Mouse (Mus musculus) adrenal gland, postnatal 25 days (tissue): ENCODE data around the gene Ccl28. TPM values are rescaled to one million over a fixed set of nuclear protein-coding genes. Genes with fewer than 3 reads are reported as not detected.
A peak's percentile ranks its signal among the peaks of the same experiment; 100 is the strongest.
"Not testable (repeated sequence)": the region's sequence is repeated elsewhere in the genome, so short reads cannot be mapped to it uniquely, and the experiment has no call there.

Source experiments
- DNase-seq: peaks from one replicate; pipeline ENCODE4 v3.0.0; 2021; ENCODE audit warnings: mixed read lengths
- total RNA-seq: library from RNA; stranded (reverse); gene quantifications from 2 replicates; pipeline ENCODE4 v1.2.3, GENCODE M21; 2021

Gene Ccl28
- total RNA-seq, 1 experiment from 2014 or later = 0.88 TPM

DNA sequence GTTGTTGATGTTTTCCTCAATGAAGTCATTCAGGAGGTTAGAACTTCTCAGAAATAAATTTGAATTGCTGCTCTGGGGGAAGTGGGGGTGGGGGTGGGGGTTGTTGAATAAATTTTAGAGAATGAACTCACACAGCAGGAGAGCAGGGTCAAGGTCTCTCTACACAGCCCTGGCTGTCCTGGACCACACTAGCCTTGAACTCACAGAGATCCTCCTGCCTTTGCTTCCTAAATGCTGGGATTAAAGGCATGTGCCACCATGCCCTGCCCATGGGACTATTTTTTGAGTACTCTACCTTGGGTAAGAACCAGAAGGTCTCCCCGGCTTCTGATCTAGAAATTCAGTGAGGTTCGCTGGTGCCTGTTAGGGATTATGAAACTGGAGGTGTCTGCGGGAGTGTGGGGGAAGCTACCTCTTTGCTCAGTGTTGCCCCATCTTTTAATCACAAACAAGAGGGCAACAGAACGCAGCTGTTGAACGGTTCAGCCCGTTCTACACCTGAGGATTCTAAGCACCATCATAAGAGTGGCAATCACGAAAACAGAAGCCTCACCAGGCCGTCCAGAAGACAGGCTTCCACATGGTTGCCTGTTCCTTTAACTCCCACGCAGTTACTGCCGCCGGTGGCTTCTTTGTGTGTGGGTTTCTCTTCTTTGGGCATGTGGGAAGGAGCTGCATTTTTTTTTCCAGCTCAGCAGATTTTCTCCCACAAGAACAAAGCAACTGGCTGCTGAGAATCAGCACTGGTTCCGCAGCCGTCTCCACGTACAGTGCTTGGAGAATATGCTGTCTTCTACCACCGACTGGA is 25.5 kb downstream of the Ccl28 start:
- DNase-seq = no peak

DNA sequence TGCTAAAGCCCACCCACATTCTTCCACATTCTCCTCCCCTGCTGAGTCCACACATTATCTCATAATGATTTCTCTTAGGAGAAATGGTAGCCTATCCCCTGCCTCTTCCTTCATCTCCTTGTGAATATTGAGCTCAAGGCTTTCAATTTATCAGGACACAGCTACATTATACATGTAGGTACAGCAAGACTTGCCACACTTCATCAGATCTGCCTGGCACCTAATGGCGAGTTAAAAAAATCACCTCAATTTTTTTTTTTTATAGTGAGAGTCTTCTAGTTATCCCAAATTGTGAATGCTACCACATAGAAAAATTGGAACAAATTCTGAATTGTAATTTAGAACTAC is 26.1 kb downstream of the Ccl28 start:
- no peak for DNase-seq

DNA sequence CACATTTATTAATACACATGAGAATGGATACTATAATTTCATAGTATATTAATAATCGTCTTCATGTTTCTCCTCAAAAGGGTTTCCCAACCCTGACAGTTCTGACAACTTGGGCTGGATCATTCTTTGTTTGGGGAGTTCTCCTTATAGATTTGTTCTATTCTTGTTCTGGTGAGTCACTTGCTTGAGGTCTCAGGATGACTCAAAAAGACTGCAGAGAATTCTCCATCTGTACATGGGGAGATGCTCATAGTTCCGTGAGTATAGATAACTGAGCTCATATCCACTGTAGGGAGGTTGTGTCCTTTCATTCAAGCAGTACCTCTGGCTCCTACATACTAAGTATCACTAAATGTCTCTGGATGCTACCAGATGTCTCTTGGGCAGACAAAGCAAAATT is 31.1 kb downstream of the Ccl28 start:
- DNase-seq = no peak

DNA sequence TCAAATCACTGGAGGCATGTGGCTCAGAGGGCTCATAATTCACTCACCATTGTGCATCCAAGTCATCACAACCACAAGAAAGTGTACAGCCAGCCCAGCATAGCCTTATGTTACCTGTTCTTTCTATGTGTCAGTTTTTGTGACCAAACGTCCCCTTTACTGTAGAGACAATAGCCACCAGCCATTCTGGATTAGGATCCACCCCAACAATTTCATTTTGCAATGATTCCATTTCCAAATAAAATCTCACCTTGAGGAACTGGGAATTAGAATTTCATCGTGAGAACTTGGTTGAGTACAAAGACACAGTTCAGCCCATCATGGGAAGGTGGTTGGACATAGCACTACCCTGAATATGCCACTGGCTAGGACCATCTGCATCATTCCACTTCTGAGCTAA is 32.6 kb downstream of the Ccl28 start:
- no peak for DNase-seq

DNA sequence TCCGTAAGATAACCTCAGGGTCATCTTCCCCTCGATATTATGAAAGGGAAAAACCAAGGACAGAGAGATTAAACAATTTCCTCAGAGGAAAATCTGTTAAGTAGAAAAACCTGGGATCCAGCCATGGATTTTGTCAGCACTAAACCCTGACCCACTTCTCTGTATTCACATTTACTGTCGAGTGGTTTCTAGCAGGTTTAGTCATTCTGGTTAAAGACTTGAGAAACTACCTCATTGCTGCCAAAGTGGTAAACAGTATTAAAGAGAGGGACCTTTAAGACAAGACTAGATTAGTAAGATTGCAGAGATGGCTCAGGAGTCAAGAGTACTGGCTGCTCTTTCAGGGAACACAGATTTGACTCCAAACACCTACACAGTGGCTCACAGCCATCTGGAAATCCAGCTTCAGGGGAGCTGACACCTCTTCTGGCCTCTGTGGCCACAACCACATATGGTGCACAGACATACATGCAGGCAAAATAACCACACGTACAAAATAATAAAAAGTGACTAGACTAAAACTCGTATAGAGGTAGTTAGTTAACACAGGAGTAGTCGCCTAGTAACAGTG is 33.3 kb downstream of the Ccl28 start:
- DNase-seq = no peak

DNA sequence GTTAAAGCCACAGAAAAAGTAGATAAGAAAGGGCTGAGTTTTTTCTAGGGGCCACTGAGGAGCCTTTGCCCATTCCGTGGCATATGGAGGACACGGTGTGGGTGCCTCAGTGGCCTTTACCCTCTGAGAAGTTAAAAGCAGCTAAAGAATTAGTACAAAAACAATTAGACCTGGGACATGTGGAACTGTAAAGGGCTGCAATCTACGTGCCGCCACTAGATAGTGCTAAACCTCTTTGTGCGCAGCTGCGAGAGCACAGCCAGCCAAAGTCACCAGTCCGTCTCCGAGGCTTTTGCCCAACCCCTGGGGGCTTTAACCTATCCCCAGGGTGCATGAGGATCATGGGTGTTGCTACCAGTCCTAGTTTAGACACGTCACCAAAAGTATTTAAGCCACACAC is 37.8 kb downstream of the Ccl28 start:
- peak; percentile 15 for DNase-seq

DNA sequence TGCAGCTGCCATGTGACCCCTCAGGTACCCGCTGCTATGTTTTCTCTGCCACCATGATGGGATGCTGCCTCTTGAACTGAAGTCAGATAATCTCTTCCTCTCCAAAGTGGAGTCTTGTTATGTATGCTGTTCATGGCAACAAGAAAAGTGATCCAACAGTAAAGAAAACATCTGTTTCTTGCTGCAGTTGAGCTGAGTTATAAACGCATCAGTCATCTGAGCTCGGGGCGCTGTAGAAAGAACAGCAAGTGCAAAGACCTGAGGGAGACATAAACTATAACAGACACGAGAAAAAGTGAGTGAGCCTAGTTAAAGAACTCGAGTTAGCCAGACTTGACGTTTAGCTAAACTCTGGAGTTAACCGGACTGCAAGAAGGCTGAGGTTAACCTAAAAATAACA is 55.2 kb downstream of the Ccl28 start:
- no peak for DNase-seq

DNA sequence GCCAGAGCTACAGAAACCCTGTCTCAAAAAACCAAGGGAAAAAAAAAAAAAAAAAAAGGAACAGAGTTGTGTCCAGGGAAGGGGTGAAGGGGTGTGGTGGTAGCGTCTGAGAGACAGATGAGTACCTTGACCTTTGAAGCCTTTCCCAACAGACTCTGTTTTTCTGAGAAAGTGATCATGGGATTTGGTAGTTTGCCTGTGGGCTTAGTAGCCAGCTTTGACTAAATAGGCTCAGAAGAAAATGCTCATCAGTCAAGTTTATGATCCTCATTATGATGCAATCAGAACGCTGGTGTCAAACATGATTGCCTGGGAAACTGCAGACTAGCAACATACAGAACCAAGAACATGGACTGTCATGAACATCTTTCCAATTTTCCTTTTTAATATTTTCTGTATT is 56.1 kb downstream of the Ccl28 start:
- DNase-seq = no peak

DNA sequence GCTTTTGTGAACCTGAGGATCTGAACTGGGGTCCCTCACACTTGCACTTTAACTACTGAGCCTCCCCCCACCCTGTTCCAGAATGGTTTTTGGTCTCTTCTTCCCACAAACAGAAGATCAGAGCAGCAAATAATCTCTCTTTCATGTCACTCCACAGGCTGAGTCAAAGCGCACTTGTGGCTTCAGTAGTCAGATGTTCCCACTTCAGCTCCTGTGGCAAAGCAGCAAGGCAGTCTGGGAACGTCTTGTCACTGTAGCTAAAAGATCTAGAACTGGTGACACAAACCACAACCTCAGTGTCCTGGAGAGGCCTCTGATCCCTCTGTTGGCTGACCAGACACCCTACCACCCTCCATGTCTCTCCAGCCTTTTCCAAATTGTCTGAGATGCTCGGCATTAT is 57.5 kb downstream of the Ccl28 start:
- no peak for DNase-seq

DNA sequence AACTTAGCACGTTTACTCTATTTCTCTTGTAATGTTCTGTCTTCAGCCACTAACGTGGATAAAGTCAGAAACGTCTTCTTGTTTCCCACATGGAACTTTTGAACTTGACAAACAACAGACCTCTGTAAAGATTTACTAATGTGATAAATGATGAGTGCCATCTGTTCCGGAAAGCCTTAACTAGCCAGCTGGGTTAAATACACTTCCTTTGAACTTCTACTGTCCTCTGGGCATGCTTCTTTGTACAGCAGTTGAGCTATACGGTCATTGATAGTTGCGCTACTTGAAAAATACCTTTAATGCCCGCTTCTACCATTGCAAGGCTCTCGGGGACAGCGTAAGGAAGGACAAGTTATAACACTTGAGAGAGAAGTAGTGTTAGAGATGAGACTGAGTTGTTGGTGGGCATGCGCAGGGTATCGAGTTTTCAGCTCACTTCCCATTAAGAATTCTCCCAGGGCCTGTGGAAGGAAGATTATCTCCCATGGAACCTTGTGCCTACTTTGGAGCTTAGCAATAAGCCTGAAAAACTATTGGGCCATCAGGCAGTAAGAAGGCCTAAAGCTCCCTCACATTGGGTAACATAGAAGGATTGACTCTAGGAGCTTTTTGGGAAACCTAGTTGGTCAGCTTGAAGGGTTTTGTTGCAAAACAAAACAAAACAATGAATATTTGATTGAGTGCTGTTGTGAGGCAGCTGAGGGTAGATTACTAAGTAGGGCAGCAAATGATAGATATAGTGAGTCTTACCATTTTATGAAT is 61.0 kb downstream of the Ccl28 start:
- no peak for DNase-seq

DNA sequence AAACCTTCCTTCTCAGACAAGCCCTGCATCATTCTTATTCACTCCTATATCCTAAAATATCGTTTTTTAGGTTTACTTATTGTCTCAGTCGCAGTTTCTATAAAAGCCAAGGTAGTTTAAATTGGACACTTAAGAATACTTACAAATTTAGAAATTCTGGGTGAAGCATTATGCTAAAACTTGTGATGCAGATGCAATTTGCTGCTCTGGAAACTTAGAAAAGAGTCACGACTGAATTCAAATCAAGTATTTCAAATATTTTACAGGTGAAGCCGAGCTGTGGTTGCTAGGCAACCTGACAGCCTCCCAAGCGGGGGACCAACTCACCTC is 66.1 kb downstream of the Ccl28 start:
- no peak for DNase-seq

DNA sequence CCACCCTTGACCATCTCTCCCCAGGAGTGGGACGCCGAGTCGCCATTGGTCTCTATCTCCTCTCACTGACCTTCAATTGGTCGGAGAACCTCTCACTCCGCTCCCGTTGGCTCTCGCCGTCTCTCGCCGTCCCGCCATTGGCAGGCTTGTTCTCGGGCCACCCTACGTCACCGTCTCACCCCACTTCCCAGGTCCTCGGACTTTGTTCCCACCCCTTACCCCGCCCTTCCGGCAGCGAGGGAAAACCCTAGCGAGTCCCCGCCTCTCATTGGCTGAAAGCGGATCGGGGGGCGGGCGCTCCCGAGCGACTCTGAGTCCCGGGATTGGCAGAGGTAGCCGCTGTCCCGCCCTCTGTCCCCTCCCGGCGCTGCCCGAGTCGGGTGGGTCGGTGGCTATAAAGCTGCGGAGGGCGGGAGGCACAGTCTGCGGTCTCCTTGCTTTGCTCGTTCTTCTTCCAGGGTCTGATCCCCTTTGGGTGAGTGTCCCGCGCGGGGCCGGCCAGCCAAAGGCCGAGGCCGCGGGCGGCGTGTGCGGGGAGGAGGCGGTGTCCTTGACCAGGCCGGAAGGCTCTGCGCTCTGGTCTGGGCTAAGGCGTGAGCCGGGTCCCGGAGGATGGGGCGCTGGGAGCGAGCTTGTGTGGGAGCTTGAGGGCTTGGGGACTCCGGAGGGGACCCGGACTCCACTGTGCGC is 66.6 kb downstream of the Ccl28 start, which contains the start of gene Hmgcs1:
Hmgcs1 (plus strand) TSS at position 341 of the 690 bp plus-strand sequence.
- DNase-seq = peak; percentile 98

DNA sequence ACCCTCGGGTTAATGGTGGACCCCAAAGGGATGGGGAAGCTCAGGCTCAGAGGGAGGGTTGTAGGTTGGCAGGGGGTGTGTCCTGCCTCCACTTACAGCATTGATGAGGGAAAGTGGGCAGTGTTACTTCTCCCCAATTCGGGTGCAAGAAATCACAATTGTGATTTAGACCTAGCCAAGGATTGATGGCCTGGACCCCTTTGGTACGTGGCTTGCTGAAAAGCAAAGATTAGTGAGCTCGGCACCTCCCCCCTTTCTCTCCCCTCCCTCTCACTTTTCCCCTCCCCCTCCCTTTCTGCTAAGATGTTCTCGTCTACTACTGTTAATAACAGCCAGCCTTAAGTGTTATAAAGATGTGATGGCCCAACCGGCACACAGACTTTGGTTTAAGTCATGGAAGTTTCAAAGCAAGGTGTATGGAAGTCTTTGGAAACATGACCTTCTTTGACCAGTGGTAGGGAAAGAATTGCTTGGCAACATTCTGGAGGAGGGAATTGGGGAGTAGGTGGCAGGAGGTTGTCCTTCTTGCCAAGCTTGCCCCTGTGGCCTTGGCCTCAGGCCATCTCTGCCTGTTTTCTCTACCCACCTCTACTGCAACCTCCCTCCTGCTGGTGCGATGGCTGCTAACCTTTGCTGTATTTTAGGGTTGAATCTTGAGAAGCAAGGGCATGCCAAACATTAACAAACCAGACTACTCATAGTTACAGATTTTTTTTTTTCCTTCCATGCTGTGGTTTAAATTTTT is 67.4 kb downstream of the Ccl28 start:
- DNase-seq = peak; percentile 46

DNA sequence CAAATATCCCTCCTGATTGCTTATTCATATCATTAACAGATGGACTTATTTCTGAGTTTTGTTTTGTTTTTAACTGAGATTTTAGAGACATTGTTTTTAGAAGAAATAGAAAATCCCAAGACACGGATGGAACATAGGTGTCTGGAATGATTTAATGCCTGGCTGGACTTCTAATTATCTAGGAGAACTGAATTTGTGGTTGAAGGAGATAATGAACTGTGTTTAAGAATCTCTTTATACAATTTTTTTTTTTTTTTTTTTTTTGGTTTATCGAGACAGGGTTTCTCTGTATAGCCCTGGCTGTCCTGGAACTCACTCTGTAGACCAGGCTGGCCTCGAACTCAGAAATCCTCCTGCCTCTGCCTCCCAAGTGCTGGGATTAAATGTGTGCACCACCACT is 68.3 kb downstream of the Ccl28 start:
- DNase-seq = not testable (repeated sequence)

DNA sequence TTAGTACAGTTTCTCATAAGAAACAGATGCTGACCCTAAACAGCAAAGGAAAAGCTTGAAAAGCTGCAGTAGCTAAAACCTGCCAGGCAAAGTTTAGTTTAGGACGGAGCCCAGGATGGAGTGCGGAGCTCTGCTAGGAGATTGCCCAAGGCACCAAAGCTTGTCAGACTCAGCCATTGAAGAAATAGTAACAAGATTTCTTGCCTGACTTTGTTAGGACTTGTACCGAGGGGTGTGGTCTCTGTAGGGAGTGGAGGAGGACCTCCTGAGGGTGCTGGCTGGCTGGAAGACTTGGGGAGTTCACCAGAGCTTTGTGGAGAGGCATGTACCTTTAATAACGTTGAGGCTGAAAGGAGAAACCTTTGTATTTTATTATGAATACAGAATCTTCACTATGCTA is 72.1 kb downstream of the Ccl28 start:
- no peak for DNase-seq

DNA sequence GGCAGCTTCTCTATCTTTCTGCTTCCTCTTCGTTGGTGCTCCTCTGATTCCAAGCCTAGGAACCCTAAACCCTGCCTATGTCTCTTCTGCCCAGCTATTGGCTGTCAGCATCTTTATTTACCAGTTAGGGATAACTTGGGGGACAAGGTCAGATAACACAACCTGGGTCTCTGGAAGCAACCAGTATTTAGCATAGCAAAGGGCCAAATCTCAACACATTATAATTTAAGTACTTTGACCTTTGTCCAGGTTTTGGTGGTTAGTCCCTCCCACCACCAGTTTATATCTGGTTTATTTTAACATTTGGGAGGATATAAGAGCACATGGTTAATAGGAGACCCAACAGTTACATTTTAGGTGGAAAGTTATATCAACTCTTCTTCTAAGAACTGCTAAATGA is 72.9 kb downstream of the Ccl28 start:
- no peak for DNase-seq

DNA sequence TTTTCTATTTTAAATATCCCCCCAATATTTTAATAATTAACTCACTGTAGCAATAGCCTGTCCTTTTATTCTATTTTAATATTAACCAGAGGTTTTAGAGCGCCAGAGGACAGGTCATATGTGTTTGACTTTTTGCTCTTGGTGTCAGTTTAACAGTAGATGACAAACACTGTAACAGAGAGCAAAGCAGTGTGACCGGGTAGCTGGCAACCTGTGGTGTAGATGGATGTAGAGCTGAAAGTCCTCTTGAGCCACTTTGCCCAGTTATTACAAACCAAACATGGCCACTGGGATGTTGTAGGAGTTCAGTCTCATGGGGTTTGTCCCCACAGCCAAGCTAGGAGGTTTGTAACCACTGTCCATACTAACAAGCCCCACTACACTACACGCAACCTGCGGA is 74.8 kb downstream of the Ccl28 start:
- DNase-seq = no peak

Other genes with a start within 250 kb of the Ccl28 start
- gene Paip1, start 195.2 kb upstream of the Ccl28 start, total RNA-seq = 116 and 143 TPM in 2 replicates
- 22.2 and 23.2 TPM in 2 replicates for gene 4833420G17Rik, start 161.1 kb upstream of the Ccl28 start, total RNA-seq
- gene Tmem267, start 135.8 kb upstream of the Ccl28 start, total RNA-seq = 13.7 and 14.6 TPM in 2 replicates
- gene 3110070M22Rik, start 135.4 kb upstream of the Ccl28 start, total RNA-seq = 1.4 and 2.7 TPM in 2 replicates
- gene Hmgcs1, start 66.6 kb downstream of the Ccl28 start, total RNA-seq = 548 and 767 TPM in 2 replicates
- 2.6 and 3.6 TPM in 2 replicates for gene Nim1k, start 132.1 kb downstream of the Ccl28 start, total RNA-seq
- 32.4 and 37.4 TPM in 2 replicates for gene Zfp131, start 167.1 kb downstream of the Ccl28 start, total RNA-seq
- gene AF067063, start 206.4 kb downstream of the Ccl28 start, total RNA-seq = not detected in 2 replicates
- not detected in 2 replicates for gene D13Ertd608e, start 212.2 kb downstream of the Ccl28 start, total RNA-seq